Mouse (Mus musculus): Measurements from ENCODE around the gene Olfr706.
"Not testable (repeated sequence)": the region's sequence is repeated elsewhere in the genome, so short reads cannot be mapped to it uniquely, and the experiment has no call there.

The Olfr706 gene

GRCm38 (mm10) chr7:106888062-106888461 is at the start of gene Olfr706:
TSS of gene Olfr706 (minus strand) at chr7:106888162.
- no peak for DNase-seq

- no peak for DNase-seq
Observed at GRCm38 (mm10) chr7:106932119-106932518, 44.2 kb upstream of the Olfr706 start, which contains the start of gene Olfr709-ps1. TSS of gene Olfr709-ps1 (minus strand) at chr7:106932219.

- not testable (repeated sequence) for DNase-seq
Observed at GRCm38 (mm10) chr7:106920961-106921360, 33.0 kb upstream of the Olfr706 start.

- DNase-seq, result no peak
Observed at GRCm38 (mm10) chr7:106907676-106908075, 19.7 kb upstream of the Olfr706 start, which contains the start of gene Olfr1532-ps1. TSS of gene Olfr1532-ps1 (plus strand) at chr7:106908001.

GRCm38 (mm10) chr7:106901141-106901540 is 13.2 kb upstream of the Olfr706 start, which contains the start of gene Olfr707:
TSS of gene Olfr707 (minus strand) at chr7:106901241.
- DNase-seq, result not testable (repeated sequence)

- DNase-seq, result no peak
Observed at GRCm38 (mm10) chr7:106876791-106877190, 11.2 kb downstream of the Olfr706 start, which contains the start of gene Olfr705. TSS of gene Olfr705 (minus strand) at chr7:106876891.

GRCm38 (mm10) chr7:106862885-106863284 is 25.1 kb downstream of the Olfr706 start, which contains the start of gene Olfr704:
TSS of gene Olfr704 (plus strand) at chr7:106863185.
- DNase-seq, result no peak

- no peak for DNase-seq
Observed at GRCm38 (mm10) chr7:106843060-106843459, 44.9 kb downstream of the Olfr706 start, which contains the start of gene Olfr703. TSS of gene Olfr703 (plus strand) at chr7:106843360.

- no peak for DNase-seq
Observed at GRCm38 (mm10) chr7:106833793-106834192, 54.2 kb downstream of the Olfr706 start, which contains the start of gene Olfr702. TSS of gene Olfr702 (minus strand) at chr7:106833893.

All from kidney, adult 18-20 months (tissue).